Mouse (Mus musculus): Measurements from ENCODE around the gene Tnfrsf17. TPM values are rescaled to one million over a fixed set of nuclear protein-coding genes. Genes with fewer than 3 reads are reported as not detected.

Tnfrsf17 gene
- not detected in 2 replicates for polyA plus RNA-seq (2015; fragmentation: Nextera tagmentation; extraction: Ambion mirVana)

GRCm38 (mm10) chr16:11313512-11313911 is at the start of gene Tnfrsf17:
Gene Tnfrsf17, plus strand, starts transcription at chr16:11313812.

DNA sequence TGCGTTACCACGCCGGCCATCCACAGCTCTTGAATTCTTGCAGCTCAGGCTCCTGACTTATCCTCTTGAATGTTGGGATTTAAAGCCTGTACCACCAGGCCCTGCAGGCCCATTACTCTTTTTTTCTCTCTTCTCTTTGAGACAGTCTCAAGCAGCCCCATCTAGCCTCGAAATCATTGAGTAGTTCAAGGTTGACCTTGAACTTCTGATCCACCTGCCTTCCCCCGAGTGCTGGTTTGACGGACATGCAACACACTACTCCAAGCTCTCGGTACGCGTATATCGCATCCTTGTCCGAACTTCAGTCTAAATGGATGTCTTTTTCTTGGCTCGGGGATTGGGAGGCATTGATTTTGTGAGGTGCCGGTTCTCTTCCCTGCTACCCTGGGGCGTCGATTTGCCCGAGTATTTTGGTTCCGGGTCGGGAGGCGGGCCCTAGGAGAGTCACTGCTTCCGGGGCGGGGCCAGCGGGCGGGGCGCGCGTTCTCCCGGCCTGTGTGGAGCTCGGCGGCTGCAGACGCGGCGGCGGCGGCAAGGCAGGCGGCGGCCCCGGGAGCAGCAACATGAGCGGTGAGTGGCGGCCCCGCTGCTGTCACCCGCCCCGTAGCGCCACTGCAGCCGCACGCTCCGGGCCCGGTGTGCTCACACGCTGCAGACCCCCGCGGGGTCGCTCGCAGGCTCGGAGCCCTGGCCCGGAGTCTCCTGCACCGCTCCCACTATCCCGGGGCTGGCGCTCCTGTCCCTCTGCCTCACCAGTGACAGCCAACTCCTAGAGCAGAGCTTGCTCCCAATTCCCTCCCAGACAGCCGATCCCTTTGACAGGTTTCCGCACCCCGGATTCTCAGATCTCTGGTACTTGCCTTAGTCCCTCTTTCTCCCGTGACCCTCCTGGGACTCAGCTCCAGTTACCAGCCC is 9.1 kb downstream of the Tnfrsf17 start, which contains the start of gene Snx29:
Gene Snx29 (plus strand): TSS at position 500 of the 915 bp plus-strand sequence.

Other genes with a start within 250 kb of the Tnfrsf17 start
- gene Litaf, start 247.7 kb upstream of the Tnfrsf17 start, polyA plus RNA-seq (2015; fragmentation: Nextera tagmentation; extraction: Ambion mirVana), result 75.3 and 113 TPM in 2 replicates
- 20.9 and 31.8 TPM in 2 replicates for gene Txndc11, start 179.2 kb upstream of the Tnfrsf17 start, polyA plus RNA-seq (2015; fragmentation: Nextera tagmentation; extraction: Ambion mirVana)
- 31.4 and 43.1 TPM in 2 replicates for gene Zc3h7a, start 137.4 kb upstream of the Tnfrsf17 start, polyA plus RNA-seq (2015; fragmentation: Nextera tagmentation; extraction: Ambion mirVana)
- 99.1 and 143 TPM in 2 replicates for gene Rsl1d1, start 110.5 kb upstream of the Tnfrsf17 start, polyA plus RNA-seq (2015; fragmentation: Nextera tagmentation; extraction: Ambion mirVana)
- 35.3 and 57.6 TPM in 2 replicates for gene Gspt1, start 59.5 kb upstream of the Tnfrsf17 start, polyA plus RNA-seq (2015; fragmentation: Nextera tagmentation; extraction: Ambion mirVana)
- 2.6 and 4.7 TPM in 2 replicates for gene Snx29, start 9.1 kb downstream of the Tnfrsf17 start, polyA plus RNA-seq (2015; fragmentation: Nextera tagmentation; extraction: Ambion mirVana)

Data from adrenal gland, postnatal 0 days (tissue).